Mouse (Mus musculus) cerebellum, adult 9-10 months (tissue): Measurements from ENCODE around the gene D930007J09Rik.

Experiments used
- DNase-seq: peaks from one replicate; pipeline ENCODE4 v3.0.0; 2022

The D930007J09Rik gene

DNA sequence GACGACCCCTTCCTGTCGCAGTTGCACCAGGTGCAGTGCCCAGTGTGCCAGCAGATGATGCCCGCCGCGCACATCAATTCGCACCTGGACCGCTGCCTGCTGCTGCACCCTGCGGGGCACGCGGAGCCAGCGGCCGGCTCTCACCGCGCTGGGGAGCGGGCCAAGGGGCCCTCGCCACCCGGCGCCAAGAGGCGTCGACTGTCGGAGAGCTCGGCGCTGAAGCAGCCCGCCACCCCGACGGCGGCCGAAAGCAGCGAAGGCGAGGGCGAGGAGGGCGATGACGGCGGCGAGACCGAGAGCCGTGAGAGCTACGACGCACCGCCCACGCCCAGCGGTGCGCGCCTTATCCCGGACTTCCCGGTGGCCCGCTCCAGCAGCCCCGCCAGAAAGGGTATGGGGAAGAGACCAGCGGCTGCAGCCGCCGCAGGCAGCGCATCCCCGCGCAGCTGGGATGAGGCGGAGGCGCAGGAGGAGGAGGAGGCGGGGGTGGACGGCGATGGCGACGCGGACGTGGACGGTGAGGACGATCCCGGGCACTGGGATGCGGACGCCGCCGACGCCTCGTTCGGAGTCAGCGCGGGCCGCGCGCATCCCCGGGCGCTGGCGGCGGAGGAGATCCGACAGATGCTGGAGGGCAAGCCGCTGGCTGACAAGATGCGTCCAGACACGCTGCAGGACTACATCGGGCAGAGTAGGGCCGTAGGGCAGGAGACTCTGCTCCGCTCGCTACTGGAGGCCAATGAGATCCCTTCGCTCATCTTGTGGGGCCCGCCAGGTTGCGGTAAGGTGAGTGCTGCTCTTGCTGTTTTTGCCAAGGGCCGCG is at the start of gene D930007J09Rik:
D930007J09Rik (minus strand) TSS at position 591 of the 823 bp plus-strand sequence.
- DNase-seq, result peak; percentile 49

GRCm38 (mm10) chr13:32851967-32852366 is 49.3 kb upstream of the D930007J09Rik start:
- DNase-seq, result peak; percentile 29

- DNase-seq, result no peak
Observed at GRCm38 (mm10) chr13:32850668-32851404, 48.2 kb upstream of the D930007J09Rik start, which contains the start of gene Serpinb1a. TSS of gene Serpinb1a (minus strand) at chr13:32851185.

GRCm38 (mm10) chr13:32850156-32850555 is 47.5 kb upstream of the D930007J09Rik start:
- no peak for DNase-seq

DNA sequence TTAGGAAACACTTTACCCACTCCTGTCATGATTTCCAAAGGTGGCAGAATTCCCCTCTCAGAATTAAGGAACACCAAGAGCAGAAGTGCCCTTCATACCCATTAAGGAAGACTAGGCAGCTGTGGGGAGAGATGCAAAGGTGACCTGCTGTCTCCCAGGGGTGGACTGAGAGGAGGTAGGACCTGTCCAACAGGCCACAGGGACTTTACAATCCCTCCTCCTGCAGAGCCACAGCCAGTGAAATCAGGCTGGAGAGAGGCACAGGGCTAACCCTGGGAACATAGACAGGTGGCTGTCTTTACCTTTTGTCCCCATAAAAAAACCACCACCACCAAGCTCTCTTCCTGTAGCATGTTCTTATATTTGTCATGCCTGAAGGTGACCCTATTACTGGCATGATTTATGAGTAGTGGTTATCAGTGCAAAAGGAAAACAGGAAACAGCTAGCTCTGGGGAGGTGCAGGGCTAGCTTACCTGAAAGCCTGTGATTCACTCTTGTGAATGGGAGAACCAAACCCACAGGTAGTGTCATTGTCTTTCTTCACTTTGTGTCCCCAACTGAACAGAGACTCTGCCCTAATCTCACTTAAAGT is 47.0 kb upstream of the D930007J09Rik start:
- no peak for DNase-seq

GRCm38 (mm10) chr13:32849092-32849491 is 46.4 kb upstream of the D930007J09Rik start:
- DNase-seq, result no peak

GRCm38 (mm10) chr13:32846221-32846620 is 43.6 kb upstream of the D930007J09Rik start:
- no peak for DNase-seq

DNA sequence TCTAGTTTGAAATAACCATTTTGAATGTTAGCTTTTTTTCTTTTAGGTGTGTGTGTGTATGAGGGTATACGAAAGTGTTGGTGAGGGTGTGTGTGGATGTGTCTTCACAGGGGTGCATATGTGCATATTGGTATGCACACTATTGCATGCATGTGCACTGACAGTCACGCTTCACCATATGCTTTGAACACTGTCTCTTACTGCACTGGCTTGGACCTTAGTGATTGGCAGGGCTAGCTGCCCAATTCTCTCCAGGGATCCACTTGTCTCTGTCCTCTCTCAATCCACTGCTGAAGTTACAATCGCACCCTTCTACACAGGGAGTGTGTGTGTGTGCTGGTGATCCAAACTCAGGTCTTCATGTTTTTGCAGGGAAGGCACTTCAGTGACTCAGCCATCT is 38.7 kb upstream of the D930007J09Rik start:
- DNase-seq, result no peak

DNA sequence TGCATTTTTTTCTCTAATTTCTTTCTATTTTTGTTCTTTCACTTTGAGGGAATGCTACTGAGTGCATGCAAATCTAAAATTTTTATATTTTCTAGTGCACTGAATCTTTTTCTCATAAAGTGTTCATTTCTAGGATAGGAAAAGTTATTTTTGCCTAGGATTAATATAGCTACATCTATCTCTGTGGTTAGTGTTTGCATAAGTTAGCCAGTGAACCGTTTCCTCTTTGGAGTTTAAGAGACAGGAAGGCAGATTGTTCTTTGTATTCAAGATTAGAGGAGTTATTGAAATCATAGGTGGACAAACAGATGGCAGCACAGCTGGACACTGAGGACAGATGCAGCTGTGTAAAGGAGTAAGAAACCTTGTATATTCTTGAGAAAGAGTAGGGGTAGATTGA is 36.7 kb upstream of the D930007J09Rik start:
- no peak for DNase-seq

- no peak for DNase-seq
Observed at GRCm38 (mm10) chr13:32834513-32834912, 31.9 kb upstream of the D930007J09Rik start.

DNA sequence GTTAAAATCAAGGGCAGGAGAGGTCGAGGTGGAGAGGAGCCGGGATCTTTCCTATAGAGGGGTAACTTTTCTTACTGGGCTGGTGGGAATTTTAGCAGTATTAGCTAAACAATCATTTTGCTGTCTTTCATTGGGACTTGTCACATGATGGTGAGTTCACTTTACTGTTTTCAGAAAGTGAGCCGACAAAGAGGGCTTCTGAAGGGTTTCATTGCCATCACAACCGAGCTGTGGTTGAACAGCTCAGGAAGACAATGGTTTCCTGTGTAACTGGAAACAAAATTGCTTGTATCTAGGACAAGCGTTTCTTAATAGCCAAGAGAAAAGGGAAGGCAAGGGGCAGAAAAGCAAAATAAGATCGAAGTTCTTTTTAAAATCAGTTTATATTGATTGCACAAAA is 30.6 kb upstream of the D930007J09Rik start:
- DNase-seq, result no peak

DNA sequence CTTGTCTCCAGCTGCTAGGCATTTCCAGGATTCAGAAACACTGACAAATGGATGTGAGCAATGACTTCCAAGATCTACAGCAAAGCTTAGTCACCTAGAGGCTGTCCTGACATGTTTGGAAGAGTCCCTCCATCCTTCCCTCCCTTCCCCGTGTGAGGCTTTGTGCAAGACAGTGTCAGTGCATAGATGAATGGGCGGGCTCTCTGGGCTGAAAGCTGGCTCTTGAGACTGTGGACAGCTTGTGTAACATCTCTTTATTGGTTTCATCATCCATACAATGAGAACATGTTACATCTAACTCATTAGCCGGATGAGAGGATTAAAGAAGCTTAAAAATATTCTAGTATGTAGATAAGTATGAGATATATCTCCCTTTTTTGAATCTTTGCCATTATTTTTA is 30.1 kb upstream of the D930007J09Rik start:
- no peak for DNase-seq

- no peak for DNase-seq
Observed at GRCm38 (mm10) chr13:32831505-32832273, 29.0 kb upstream of the D930007J09Rik start.

DNA sequence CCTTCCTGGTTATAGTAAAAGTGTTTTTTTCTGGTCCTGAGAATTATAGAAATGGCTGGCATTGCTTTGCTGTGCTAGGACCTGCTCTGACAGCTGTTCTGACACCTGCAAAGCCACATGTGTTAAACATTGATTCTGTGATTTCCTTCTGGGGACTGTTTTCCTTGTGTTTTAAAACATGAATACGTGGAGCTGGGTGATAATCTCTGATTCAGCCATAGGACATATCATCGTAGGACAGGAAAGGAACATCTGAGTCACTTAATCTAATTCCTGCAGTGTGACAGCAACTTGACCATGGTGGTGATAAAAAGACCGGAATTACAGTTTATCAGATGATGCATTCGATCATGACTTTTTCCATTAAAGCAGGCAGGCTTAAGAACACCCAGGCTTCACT is 26.2 kb upstream of the D930007J09Rik start:
- no peak for DNase-seq

- DNase-seq, result peak; percentile 40
Observed at GRCm38 (mm10) chr13:32827951-32828350, 25.3 kb upstream of the D930007J09Rik start.

DNA sequence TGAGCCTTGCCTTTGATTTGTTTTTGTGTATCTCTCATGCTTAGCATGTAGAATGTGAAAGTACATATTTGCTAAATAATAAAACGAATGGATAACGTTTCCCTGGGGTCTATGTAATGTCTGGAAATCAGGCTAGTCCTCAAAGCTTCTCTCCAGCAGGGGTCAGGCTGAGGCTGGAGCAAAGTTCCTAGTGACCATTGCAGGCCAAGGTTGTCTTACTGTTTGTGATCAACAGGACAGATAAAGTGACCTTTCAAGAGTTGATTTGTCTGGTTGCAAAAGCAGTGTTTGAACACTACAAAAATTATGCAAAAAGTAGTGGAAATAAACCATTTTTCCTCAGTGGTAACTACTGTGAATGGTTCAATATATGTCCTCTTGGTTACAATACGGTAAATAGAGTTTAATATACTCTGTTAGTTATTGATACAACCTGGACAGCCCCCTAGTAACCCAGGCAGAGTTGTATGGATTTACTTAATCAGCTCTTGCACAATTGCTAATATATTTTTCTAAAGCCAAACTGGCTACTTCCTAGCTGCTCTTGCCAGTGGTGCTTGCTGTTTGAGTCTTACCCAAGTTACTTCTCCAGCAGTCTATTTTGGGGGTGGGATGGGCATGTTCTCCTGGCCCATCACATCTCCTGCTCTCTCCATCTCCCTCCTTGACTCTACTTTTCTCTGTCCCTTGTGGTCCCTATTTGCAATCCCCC is 24.6 kb upstream of the D930007J09Rik start:
- no peak for DNase-seq

DNA sequence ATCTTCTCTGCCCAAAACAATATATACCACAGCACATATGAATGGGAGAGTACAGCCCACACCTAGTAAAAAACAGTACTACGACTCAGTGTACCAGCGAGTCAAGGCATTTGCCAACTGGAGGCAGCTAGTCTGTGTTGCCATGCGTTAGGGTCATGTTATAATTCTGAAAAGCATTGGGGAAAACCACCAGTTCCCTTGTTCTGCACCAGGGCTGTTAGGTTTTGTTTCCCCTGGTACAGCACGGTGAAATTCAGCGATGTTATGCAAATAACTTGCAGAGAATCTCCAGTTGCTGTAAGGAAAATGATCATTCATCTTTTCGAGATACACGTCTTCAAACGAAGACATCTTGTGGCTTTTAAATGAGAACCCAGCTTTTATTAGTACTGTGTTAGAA is 22.9 kb upstream of the D930007J09Rik start:
- DNase-seq, result no peak

- DNase-seq, result no peak
Observed at GRCm38 (mm10) chr13:32824377-32825330, 22.0 kb upstream of the D930007J09Rik start.

DNA sequence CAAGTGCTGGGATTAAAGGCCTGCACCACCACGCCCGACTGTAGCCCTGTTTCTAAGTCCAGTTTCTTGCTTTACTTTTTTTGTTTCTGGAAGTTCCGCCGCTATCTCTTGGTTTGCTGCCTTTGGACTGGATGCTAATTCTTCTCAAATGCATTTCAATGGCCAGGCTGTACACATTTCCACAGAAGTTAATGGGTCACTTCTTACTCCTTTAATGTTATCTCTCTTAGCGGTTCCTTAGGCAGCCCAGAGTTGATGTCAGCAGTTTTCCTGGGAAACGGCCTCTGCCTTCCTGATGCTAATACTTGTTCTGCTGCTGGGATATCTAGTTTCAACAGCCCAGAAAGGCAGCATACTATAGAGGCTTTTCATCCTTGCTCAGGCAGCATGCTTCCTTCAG is 20.5 kb upstream of the D930007J09Rik start:
- no peak for DNase-seq

- no peak for DNase-seq
Observed at GRCm38 (mm10) chr13:32821671-32822070, 19.0 kb upstream of the D930007J09Rik start.

- no peak for DNase-seq
Observed at GRCm38 (mm10) chr13:32819926-32820325, 17.3 kb upstream of the D930007J09Rik start.
